Mouse (Mus musculus) embryonic facial prominence, embryonic 15.5 days (tissue): ENCODE data around the gene Ctdsp1. TPM values are rescaled to one million over a fixed set of nuclear protein-coding genes. Genes with fewer than 3 reads are reported as not detected.

Source experiments
- ATAC-seq: fragments of 200-750 bp; cut with Nextera tagmentation; 2 replicates; pipeline ENCODE4 v1.8.0; 2017; ENCODE audit warnings: low read depth, moderate TSS enrichment; ENCODE audit not compliant: insufficient number of reproducible peaks, low FRiP score, low TSS enrichment
- H3K27ac ChIP-seq: fragments of 300-500 bp; sonication (generic); replicated peaks from 2 replicates; pipeline ENCODE4 v1.5.1; 2015; ENCODE audit warnings: mild to moderate bottlenecking, inconsistent platforms
- H3K27me3 ChIP-seq: fragments of 300-500 bp; sonication (generic); 2 replicates; pipeline ENCODE4 v1.6.1; 2015; ENCODE audit warnings: inconsistent platforms
- H3K36me3 ChIP-seq: fragments of 300-500 bp; sonication (generic); 2 replicates; pipeline ENCODE4 v1.6.1; 2015; ENCODE audit warnings: mild to moderate bottlenecking, inconsistent platforms
- H3K4me1 ChIP-seq: fragments of 300-500 bp; sonication (generic); 2 replicates; pipeline ENCODE4 v1.6.1; 2015; ENCODE audit warnings: inconsistent platforms
- H3K4me2 ChIP-seq: fragments of 300-500 bp; sonication (generic); replicated peaks from 2 replicates; pipeline ENCODE4 v1.6.1; 2015; ENCODE audit warnings: mild to moderate bottlenecking, inconsistent platforms
- H3K4me3 ChIP-seq: fragments of 300-500 bp; sonication (generic); replicated peaks from 2 replicates; pipeline ENCODE4 v1.5.1; 2015; ENCODE audit warnings: mild to moderate bottlenecking, inconsistent platforms
- H3K9ac ChIP-seq: fragments of 300-500 bp; sonication (generic); 2 replicates; pipeline ENCODE4 v1.6.1; 2015; ENCODE audit warnings: inconsistent platforms
- H3K9me3 ChIP-seq: fragments of 300-500 bp; sonication (generic); replicated peaks from 2 replicates; pipeline ENCODE4 v1.6.1; 2016; ENCODE audit warnings: inconsistent platforms
- WGBS: fragments of 180-500 bp; shearing (Covaris S2); methylation state at CpG from one replicate; pipeline ENCODE4 v1.1.7; 2015; 5-methylcytosine and 5-hydroxymethylcytosine counted together
- polyA plus RNA-seq: library from polyadenylated mRNA; unstranded; fragments of >200 nt; fragmentation: Nextera tagmentation; extraction: Ambion mirVana; gene quantifications from 2 replicates; pipeline ENCODE4 v1.2.1, GENCODE M21; 2015

Ctdsp1 gene
- polyA plus RNA-seq, 1 experiment from 2014 or later: 86.6 TPM

DNA sequence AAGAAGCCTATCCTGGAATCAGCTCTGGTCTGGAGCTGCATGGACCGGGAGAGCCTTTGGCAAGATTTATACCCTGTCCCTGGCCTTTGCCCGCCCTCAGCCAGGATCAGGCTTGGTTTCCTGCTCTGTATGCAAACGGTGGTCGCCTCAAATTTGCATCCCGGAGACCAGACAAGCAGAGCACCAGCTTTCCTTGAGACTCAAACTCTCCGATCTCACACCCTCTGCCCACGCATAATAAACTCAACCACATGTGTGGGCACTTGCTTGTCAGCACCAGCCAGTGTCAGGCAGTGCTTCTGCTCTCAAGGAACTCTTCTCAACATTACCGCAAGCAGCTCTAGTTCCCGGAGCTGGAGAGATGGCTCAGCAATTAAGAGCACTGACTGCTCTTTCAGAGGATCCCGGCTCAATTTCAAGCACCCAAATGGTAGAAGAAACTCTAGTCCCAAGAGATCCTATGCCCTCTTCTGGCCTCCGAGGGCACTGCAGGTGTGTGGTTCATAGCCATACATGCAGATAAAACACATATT is 6.7 kb downstream of the Ctdsp1 start:
- peaks cover 27% of the 10 kb centered on the region for H3K4me1 ChIP-seq

DNA sequence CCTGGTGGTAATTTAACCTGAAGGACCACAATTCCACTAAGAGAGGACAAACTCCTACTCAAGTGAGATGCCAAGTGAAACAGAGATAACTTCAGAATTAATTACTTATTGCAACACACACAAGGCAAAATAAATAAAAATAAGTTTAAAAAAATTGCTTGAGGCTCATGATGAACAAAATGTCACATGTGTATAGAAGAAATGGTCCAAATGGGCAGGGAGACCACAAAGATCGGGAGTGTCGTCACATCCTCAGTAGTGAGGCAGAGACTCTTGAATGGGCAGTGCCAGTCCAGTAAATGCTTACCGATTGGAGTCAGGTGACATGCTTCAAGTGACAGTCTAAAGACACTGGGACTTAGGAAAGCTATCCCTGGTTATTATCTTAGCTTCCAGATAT is 9.2 kb downstream of the Ctdsp1 start:
- Histone ChIP-seq H3K27ac (no peak overlapping the region), H3K4me1 (peaks cover 5% of the 10 kb centered on the region; the same call in 1 of the 2 replicates), H3K27me3 (no peaks in the 10 kb centered on the region), H3K9me3 (no peaks in the 10 kb centered on the region), H3K4me2 (no peak overlapping the region), H3K4me3 (no peak overlapping the region), H3K9ac (no peak overlapping the region), H3K36me3 (no peaks in the 10 kb centered on the region)
- 70% methylated on average over 3 of the region's 3 CpGs for WGBS
- no peak for ATAC-seq

More for the DNA sequence above, 6.7 kb downstream of the Ctdsp1 start:
- H3K36me3 ChIP-seq: peaks cover 19% of the 10 kb centered on the region
- WGBS: 3% methylated on average over 11 of the region's 11 CpGs
- H3K4me3 ChIP-seq: peak overlapping the region; percentile 44
- peak overlapping the region; percentile 80 for H3K4me2 ChIP-seq
- H3K27ac ChIP-seq: peak overlapping the region; percentile 94
- 0 out of 2 replicates have a peak, but pooled peaks have one; percentile 2 for ATAC-seq
- peak overlapping the region; percentile 39 for H3K9ac ChIP-seq
- H3K27me3 ChIP-seq: no peaks in the 10 kb centered on the region
- H3K9me3 ChIP-seq: no peaks in the 10 kb centered on the region

DNA sequence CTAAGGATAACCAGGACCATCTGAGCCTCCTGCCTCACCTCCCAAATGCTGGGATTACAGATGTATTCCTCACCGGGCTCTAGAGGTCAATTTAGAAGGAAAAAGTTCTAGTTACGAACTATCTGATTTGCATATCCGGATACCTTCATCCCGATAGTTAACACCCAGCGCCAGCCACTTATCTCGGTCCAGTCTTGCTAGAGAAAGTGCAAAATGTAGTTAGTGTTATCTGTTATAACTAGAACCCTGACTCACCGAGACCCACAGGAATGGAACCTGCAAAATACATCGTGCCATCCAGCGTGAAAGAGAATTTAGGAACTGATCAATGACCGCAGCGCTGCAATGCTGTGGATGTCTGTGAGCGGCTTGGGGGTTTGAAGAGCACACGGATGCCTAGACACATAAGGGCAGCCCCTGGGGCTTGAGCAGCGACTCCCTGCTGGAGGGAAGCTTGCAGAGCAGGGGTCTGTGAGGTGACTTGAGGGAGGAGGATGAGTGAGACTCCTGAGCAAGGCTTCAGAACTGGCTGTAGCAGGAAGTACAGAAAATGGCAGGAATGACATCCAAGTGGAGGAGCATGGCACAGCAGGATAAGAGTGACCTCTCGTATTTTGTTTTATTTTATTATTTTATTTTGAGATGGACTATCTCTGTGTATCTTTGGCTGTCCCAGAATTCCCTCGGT is 9.8 kb downstream of the Ctdsp1 start:
- Histone ChIP-seq H3K9ac (no peak overlapping the region), H3K27me3 (no peaks in the 10 kb centered on the region), H3K4me1 (peaks cover 5% of the 10 kb centered on the region; the same call in 1 of the 2 replicates), H3K9me3 (no peaks in the 10 kb centered on the region), H3K27ac (no peak overlapping the region), H3K4me3 (no peak overlapping the region), H3K36me3 (no peaks in the 10 kb centered on the region), H3K4me2 (no peak overlapping the region)
- ATAC-seq: no peak
- WGBS: 50% methylated on average over 16 of the region's 16 CpGs

DNA sequence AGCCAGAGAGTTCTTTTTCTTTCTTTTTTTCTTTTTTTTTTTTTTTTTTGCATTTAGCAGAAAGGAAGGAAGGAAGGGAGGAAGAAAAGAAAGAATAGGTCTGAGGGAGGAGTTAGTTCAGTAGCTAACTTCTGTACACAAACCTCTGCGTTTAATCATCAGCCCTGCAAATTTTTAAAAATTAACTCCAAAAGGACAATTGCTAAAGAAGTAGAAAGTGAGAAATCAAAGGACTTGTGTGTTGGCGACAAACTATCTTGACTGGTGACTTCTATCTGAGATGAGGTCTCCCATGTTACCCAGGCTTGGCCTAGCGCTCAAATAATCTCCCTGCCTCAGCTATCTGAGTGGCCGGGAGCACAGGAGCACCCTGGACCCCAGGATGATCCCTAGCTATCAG is 12.9 kb downstream of the Ctdsp1 start:
- 86% methylated on average over 4 of the region's 4 CpGs for WGBS

DNA sequence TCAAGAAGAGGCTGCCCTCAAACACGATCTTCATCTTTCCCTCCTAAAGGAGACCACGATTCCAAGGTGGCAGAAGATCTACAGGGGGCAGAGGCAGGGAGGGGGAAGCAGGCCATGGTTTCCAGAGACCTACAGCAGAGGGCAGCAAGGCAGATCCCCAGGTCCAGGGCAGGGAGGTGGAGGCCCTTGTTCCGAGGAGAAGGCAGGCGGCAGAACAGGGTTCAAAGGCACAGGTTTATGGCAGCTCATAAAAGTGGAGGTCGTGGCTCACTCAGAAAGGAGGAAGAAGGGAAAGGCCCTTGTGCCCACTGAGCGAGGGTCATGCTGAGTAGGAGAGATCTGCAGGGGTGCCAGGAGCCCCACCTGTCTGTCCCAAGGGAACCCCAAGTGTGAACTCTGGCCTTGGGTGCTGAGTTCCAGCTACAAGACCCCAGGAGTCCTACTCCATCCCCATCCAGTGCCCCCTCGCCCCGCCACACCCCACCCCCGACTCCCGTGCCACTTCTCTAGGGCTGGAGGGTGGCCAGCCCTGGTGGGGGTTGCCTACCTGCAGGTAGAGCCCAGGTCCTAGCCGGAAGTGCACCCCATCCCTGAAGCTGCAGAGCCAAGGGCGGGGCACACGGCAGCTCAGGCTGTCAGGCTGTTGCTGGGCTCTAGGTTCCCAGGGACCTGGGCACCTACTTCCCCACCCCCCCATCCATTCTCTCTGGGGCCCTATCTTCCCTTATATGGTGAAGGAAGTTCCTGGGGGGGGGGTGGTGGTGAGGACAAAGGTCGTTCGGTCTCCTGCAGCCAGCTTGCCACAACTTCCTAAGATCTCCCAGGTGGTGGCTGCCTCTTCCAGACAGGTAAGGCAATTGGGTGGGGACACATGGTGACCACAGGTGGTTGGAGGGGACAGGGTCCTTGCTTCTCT is 17.5 kb downstream of the Ctdsp1 start, which contains the start of gene Vil1:
TSS of gene Vil1 (plus strand) at position 788 of the 916 bp plus-strand sequence.
- Histone ChIP-seq H3K9ac (no peak within 1 kb of the TSS), H3K4me2 (no peak within 1 kb of the TSS), H3K9me3 (no peaks in the 10 kb centered on the region), H3K4me3 (no peak within 1 kb of the TSS), H3K27ac (no peak within 1 kb of the TSS), H3K4me1 (no peaks in the 10 kb centered on the region; the same call in 1 of the 2 replicates), H3K27me3 (no peaks in the 10 kb centered on the region), H3K36me3 (no peaks in the 10 kb centered on the region)
- WGBS: 55% methylated on average over 15 of the region's 15 CpGs
- no peak for ATAC-seq

More for the DNA sequence above, 12.9 kb downstream of the Ctdsp1 start:
- no peak overlapping the region for H3K4me2 ChIP-seq
- no peaks in the 10 kb centered on the region for H3K9me3 ChIP-seq
- H3K4me1 ChIP-seq: no peaks in the 10 kb centered on the region; the same call in 1 of the 2 replicates
- no peaks in the 10 kb centered on the region for H3K36me3 ChIP-seq
- no peaks in the 10 kb centered on the region for H3K27me3 ChIP-seq
- H3K4me3 ChIP-seq: no peak overlapping the region
- H3K9ac ChIP-seq: no peak overlapping the region
- H3K27ac ChIP-seq: no peak overlapping the region
- no peak for ATAC-seq

DNA sequence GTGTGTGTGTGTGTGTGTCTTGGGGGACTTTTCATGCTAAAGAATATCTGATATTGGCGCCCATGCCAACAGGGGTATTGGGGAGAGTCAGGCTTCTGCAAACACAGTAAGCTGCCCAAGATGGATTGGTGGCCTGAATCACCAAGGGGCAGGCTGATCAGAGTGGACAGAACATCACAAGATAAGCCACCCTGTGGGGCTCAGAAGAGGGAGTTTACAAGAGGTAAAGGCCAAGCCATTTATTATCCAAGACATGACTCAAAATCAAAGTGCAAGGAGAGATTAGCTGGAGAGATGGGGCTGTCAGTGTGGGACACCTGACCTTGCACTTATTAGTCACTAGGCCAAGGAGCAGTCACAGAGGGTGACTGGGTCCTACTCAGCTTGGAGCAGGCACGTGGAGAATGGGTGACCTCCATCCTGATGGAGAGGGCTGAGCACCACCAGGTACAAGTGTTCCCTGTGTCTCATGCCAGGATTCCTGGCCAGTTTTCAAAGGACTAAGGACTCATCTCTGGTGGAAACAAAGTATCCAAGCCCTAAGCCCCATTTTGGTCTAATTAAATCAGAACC is 20.5 kb downstream of the Ctdsp1 start:
- Histone ChIP-seq H3K4me3 (no peak overlapping the region), H3K9me3 (no peaks in the 10 kb centered on the region), H3K36me3 (no peaks in the 10 kb centered on the region), H3K9ac (no peak overlapping the region), H3K4me2 (no peak overlapping the region), H3K4me1 (no peaks in the 10 kb centered on the region; the same call in 1 of the 2 replicates), H3K27ac (no peak overlapping the region), H3K27me3 (no peaks in the 10 kb centered on the region)
- no peak for ATAC-seq
- WGBS: 44% methylated on average over 2 of the region's 2 CpGs

DNA sequence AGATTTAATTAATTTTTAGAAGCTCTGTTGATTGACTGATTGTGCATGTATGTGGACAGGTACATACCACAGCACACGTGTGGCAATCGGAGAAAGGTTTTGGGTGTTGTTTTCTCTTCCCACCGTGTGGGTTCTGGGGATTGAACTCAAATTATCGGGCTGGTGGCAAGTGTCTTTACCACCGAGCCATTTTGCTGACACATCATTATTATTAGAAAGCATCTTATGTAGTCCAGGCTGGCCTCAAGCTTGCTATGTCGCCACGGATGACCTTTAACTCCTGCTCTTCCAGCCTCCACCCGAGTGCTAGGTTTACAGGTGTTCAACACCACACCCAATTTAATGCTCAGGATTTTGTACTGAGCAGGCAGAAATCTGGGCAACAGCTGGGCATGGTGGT is 21.4 kb downstream of the Ctdsp1 start:
- Histone ChIP-seq H3K4me1 (no peaks in the 10 kb centered on the region; the same call in 1 of the 2 replicates), H3K4me2 (no peak overlapping the region), H3K9ac (no peak overlapping the region), H3K4me3 (no peak overlapping the region), H3K9me3 (no peaks in the 10 kb centered on the region), H3K27me3 (no peaks in the 10 kb centered on the region), H3K27ac (no peak overlapping the region), H3K36me3 (no peaks in the 10 kb centered on the region)
- ATAC-seq: no peak
- WGBS: 75% methylated on average over 8 of the region's 8 CpGs

DNA sequence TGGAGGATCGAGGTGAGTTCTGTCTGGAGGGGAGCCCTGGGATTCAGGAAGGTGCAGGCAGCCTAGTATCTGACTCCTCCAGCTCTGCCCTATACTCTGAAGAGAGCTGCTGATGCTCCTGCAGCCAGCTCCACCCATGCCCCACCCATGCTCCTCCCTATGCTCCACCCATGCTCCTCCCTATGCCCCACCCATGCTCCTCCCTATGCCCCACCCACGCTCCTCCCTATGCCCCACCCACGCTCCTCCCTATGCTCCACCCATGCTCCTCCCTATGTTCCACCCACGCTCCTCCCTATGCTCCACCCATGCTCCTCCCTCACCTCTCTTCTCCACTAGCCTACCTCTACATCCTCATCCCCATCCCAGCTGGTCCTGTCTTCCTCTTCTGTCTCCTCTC is 23.8 kb downstream of the Ctdsp1 start:
- Histone ChIP-seq H3K27me3 (no peaks in the 10 kb centered on the region), H3K36me3 (no peaks in the 10 kb centered on the region), H3K4me3 (no peak overlapping the region), H3K27ac (no peak overlapping the region), H3K9me3 (no peaks in the 10 kb centered on the region), H3K9ac (no peak overlapping the region), H3K4me2 (no peak overlapping the region), H3K4me1 (no peaks in the 10 kb centered on the region)
- WGBS: 50% methylated on average over 4 of the region's 4 CpGs
- ATAC-seq: peak; percentile 41; the same call in 1 of the 2 replicates

DNA sequence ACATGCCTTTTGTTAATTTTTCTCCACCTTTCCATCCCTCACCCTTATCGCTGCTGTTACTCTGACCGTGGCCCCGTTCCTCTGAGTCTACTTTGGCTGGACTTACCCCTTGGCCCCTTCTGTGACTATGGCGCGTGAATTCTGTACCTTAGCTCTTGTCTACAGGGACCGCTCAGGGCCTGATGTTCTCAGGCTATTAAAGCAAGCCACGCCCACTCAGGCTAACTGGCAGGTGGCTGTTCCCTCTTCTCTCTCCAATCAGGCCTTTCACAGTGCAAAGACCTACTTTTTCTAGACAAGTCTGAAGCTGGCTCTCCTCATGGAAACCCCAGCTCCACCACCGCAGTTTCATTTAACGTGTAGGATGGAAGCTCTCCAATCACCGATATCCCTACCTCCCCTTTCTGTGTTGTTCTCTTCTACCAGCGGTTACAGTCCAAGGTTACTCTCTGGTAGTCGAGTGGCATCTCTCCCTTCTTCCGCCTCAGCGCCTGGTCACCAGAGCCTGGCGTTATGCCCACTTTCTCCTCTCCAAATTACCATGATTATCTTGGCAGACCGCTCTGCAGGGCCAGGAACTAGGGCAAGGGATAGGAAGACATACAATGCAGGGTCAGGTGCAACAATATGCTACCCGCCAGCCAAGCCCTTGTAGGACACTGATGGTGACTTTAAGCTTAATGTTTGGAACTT is 27.6 kb downstream of the Ctdsp1 start:
- Histone ChIP-seq H3K9me3 (no peaks in the 10 kb centered on the region), H3K9ac (no peak overlapping the region), H3K4me2 (no peak overlapping the region), H3K4me1 (0 out of 2 replicates have a peak, but pooled peaks cover 3% of the 10 kb centered on the region), H3K36me3 (no peaks in the 10 kb centered on the region), H3K27ac (no peak overlapping the region), H3K27me3 (no peaks in the 10 kb centered on the region), H3K4me3 (no peak overlapping the region)
- WGBS: 78% methylated on average over 17 of the region's 17 CpGs
- ATAC-seq: no peak

DNA sequence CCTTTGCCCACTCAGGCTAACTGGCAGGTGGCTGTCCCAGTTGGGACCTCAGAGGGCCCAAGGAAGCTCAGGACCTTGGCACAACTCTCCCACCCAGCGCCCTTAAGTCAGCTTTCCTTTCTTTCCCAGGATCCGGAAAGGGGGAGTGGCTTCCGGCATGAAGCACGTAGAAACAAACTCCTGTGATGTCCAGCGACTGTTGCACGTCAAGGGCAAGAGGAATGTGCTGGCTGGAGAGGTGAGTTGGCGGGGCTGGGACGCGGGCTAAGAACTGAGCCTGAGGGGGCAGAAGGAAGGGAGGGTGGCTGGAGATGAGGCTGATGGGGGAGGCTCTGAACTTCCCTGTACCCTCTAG is 28.1 kb downstream of the Ctdsp1 start:
- WGBS: 61% methylated on average over 9 of the region's 9 CpGs
- Histone ChIP-seq H3K9ac (no peak overlapping the region), H3K4me2 (no peak overlapping the region), H3K9me3 (no peaks in the 10 kb centered on the region), H3K4me1 (0 out of 2 replicates have a peak, but pooled peaks cover 3% of the 10 kb centered on the region), H3K36me3 (no peaks in the 10 kb centered on the region), H3K4me3 (no peak overlapping the region), H3K27ac (no peak overlapping the region), H3K27me3 (no peaks in the 10 kb centered on the region)
- no peak for ATAC-seq
